Mouse (Mus musculus): Measurements from ENCODE around the gene Nfia. TPM values are rescaled to one million over a fixed set of nuclear protein-coding genes. Genes with fewer than 3 reads are reported as not detected.

Nfia gene
- polyA plus RNA-seq, 1 experiment from 2014 or later: 54.3 TPM

DNA sequence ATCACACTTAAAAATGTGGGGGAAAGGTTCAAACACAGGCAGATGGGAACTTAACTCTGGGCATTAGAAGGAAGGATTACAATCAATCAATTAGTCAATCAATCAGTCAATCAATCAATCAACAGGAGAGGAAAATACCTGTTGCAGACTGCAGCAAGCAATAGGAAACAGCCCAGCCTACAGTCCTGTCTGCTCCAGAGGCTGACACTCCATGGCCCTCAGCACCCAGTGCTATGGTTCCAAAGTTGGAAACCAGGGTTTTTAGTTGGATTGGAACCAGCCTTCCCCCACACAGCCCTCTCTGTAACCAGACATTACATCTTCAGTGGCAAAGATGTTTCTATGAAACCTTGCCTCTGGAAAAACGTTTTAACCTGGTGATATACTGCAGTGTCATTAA is 19.0 kb upstream of the Nfia start:
- no peak overlapping the region for H3K4me2 ChIP-seq (ENCODE audit: low read length)
- H3K9ac ChIP-seq (ENCODE audit: low read length): no peak overlapping the region
- WGBS: 16% methylated on average over 1 of the region's 1 CpGs
- no peak overlapping the region for H3K27ac ChIP-seq (replicated peaks in 1 of 2; ENCODE audit: control insufficient read depth in 1 of 2, insufficient read depth in 1 of 2, low read depth in 2 of 2, low read length in 2 of 2)
- no peaks in the 10 kb centered on the region for H3K9me3 ChIP-seq (ENCODE audit: control insufficient read depth, low read length)
- H3K27me3 ChIP-seq (ENCODE audit: control insufficient read depth, insufficient read depth, low read length): no peaks in the 10 kb centered on the region
- H3K4me3 ChIP-seq (ENCODE audit: control insufficient read depth in 1 of 2, insufficient read depth in 1 of 2, low read depth in 1 of 2, low read length in 2 of 2): no peak overlapping the region
- no peak for ATAC-seq (ENCODE audit: insufficient number of reproducible peaks, insufficient read depth, low FRiP score, low read depth)
- peaks cover 15 to 31% of the 10 kb centered on the region in 2 experiments for H3K4me1 ChIP-seq (ENCODE audit: control insufficient read depth in 2 of 2, insufficient read depth in 2 of 2, low read length in 2 of 2)
- H3K36me3 ChIP-seq (ENCODE audit: control insufficient read depth, insufficient read depth, low read length): no peaks in the 10 kb centered on the region

DNA sequence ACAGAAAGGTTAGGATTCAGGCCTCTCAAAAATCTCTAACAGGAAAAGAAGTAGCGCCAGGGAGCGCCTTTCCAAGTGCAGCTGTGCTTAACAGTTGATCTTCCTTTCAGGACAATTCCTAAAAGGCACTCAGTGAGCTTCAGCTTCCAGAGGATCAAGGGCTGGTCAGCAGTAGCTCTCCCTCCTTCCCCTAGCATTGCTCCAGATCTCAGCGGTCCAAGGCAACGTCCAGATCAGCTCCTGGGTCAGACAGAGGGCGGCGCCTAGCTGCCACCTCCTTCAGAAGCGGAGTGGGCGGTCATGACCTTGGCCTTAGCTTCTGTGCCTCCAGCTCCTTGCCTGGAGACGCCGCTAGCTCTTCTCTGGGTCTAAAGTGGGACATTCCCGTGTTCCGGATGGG is 18.3 kb upstream of the Nfia start:
- Histone ChIP-seq H3K9ac (ENCODE audit: low read length) (peak overlapping the region; percentile 42), H3K4me3 (ENCODE audit: control insufficient read depth in 1 of 2, insufficient read depth in 1 of 2, low read depth in 1 of 2, low read length in 2 of 2) (no peak overlapping the region; a peak in 1 of 4 replicates), H3K4me2 (ENCODE audit: low read length) (peak overlapping the region; percentile 48), H3K9me3 (ENCODE audit: control insufficient read depth, low read length) (no peaks in the 10 kb centered on the region), H3K27ac (replicated peaks in 1 of 2; ENCODE audit: control insufficient read depth in 1 of 2, insufficient read depth in 1 of 2, low read depth in 2 of 2, low read length in 2 of 2) (peak overlapping the region; percentile 55 to 66), H3K36me3 (ENCODE audit: control insufficient read depth, insufficient read depth, low read length) (no peaks in the 10 kb centered on the region), H3K4me1 (ENCODE audit: control insufficient read depth in 2 of 2, insufficient read depth in 2 of 2, low read length in 2 of 2) (peaks cover 15 to 35% of the 10 kb centered on the region in 2 experiments), H3K27me3 (ENCODE audit: control insufficient read depth, insufficient read depth, low read length) (no peaks in the 10 kb centered on the region)
- ATAC-seq (ENCODE audit: insufficient number of reproducible peaks, insufficient read depth, low FRiP score, low read depth): no peak
- 9% methylated on average over 12 of the region's 12 CpGs for WGBS

DNA sequence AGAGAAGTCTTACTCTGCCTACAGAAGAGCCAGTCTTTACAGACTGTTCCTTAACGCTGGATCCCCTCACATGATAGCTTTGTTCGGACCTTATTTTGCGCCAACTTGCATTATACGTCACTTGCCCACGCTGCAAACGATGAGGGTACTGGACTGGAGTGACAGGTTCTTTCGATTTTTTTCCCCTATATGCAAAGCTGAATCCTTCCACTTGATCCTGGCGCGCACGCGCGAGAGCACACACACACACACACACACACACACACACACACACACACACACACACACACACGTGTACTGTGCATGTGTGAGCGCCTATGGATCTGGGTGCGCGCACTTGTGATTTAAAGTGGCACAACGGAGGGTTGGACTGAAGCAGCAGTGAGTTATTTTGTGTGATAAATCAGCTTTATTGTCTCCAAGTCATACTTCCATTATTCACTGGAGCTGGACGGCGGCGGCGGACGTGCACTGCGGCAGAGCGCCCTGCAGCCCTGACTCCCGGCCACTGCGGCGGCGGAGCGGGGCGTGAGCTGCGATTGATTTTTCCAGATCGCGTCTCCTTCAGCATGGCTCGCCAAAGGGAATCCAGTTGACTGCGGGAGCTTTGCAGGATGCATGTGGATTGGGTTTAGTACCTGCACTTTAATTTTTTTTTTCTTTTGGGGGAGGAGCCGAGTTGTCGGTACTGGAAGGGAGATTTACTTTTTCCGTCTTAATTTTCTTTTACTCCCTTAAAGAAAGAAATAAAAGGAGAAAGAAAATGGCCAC is 15.1 kb upstream of the Nfia start:
- peak overlapping the region; percentile 85 for H3K4me2 ChIP-seq (ENCODE audit: low read length)
- peak overlapping the region; percentile 54 to 63 for H3K4me3 ChIP-seq (ENCODE audit: control insufficient read depth in 1 of 2, insufficient read depth in 1 of 2, low read depth in 1 of 2, low read length in 2 of 2)
- peaks cover 13 to 30% of the 10 kb centered on the region in 2 experiments for H3K4me1 ChIP-seq (ENCODE audit: control insufficient read depth in 2 of 2, insufficient read depth in 2 of 2, low read length in 2 of 2)
- no peaks in the 10 kb centered on the region for H3K9me3 ChIP-seq (ENCODE audit: control insufficient read depth, low read length)
- H3K36me3 ChIP-seq (ENCODE audit: control insufficient read depth, insufficient read depth, low read length): no peaks in the 10 kb centered on the region
- WGBS: under 1% methylated on average over 38 of the region's 38 CpGs
- peak; percentile 56 for ATAC-seq (ENCODE audit: insufficient number of reproducible peaks, insufficient read depth, low FRiP score, low read depth)
- H3K27me3 ChIP-seq (ENCODE audit: control insufficient read depth, insufficient read depth, low read length): no peaks in the 10 kb centered on the region
- H3K9ac ChIP-seq (ENCODE audit: low read length): peak overlapping the region; percentile 89
- H3K27ac ChIP-seq (replicated peaks in 1 of 2; ENCODE audit: control insufficient read depth in 1 of 2, insufficient read depth in 1 of 2, low read depth in 2 of 2, low read length in 2 of 2): peak overlapping the region; percentile 82

DNA sequence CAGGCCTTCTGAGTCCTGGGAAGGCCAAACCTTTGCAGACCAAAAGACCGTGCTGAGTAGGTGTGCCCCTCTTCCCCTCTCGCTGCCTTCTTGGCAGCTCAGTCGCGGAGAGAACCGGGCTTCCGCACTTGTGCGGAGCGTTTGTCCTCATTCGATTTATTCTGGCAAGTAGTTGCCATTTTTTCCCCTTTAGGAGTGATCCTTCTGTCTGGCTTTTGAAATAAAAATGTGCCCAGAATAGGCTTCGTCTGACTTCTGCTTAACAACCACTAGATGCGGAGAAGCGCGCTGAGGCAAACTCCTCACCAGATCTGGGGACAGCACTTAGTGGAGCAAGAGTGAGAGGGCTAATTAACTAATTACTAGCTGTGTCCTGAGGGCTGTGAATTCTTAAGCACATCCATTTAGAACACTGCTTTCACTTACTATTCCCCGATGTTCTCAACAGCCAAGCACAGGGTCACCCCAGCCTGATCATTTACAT is 14.5 kb upstream of the Nfia start:
- Histone ChIP-seq H3K27me3 (ENCODE audit: control insufficient read depth, insufficient read depth, low read length) (no peaks in the 10 kb centered on the region), H3K4me3 (ENCODE audit: control insufficient read depth in 1 of 2, insufficient read depth in 1 of 2, low read depth in 1 of 2, low read length in 2 of 2) (peak overlapping the region; percentile 54 to 63), H3K27ac (replicated peaks in 1 of 2; ENCODE audit: control insufficient read depth in 1 of 2, insufficient read depth in 1 of 2, low read depth in 2 of 2, low read length in 2 of 2) (peak overlapping the region; percentile 82), H3K4me1 (ENCODE audit: control insufficient read depth in 2 of 2, insufficient read depth in 2 of 2, low read length in 2 of 2) (peaks cover 10 to 24% of the 10 kb centered on the region in 2 experiments), H3K9me3 (ENCODE audit: control insufficient read depth, low read length) (no peaks in the 10 kb centered on the region), H3K4me2 (ENCODE audit: low read length) (peak overlapping the region; percentile 85), H3K9ac (ENCODE audit: low read length) (peak overlapping the region; percentile 89), H3K36me3 (ENCODE audit: control insufficient read depth, insufficient read depth, low read length) (no peaks in the 10 kb centered on the region)
- peak; percentile 52; the same call in 1 of the 2 replicates for ATAC-seq (ENCODE audit: insufficient number of reproducible peaks, insufficient read depth, low FRiP score, low read depth)
- 1% methylated on average over 14 of the region's 14 CpGs for WGBS

DNA sequence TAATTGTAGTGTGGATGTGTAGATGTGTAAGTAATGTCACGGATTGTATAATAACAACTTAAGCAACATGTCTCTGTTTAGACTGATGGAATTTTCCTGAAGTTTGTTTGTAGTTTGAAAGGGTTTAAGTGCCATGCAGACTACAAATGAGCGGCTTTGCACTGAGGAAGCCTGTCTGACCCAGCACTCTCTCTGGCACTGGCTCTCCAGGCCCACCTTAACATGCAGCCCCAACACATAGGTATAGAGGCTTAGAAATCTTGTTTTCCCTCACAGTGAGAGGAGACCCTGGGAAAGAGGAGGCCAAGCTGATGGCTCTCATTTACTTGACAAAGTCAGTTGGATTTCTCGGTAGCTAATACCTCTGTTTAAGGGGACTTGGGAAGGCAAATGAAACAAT is 13.9 kb upstream of the Nfia start:
- Histone ChIP-seq H3K9me3 (ENCODE audit: control insufficient read depth, low read length) (no peaks in the 10 kb centered on the region), H3K4me1 (ENCODE audit: control insufficient read depth in 2 of 2, insufficient read depth in 2 of 2, low read length in 2 of 2) (peaks cover 10 to 22% of the 10 kb centered on the region in 2 experiments), H3K9ac (ENCODE audit: low read length) (peak overlapping the region; percentile 89), H3K27me3 (ENCODE audit: control insufficient read depth, insufficient read depth, low read length) (no peaks in the 10 kb centered on the region), H3K27ac (replicated peaks in 1 of 2; ENCODE audit: control insufficient read depth in 1 of 2, insufficient read depth in 1 of 2, low read depth in 2 of 2, low read length in 2 of 2) (peak overlapping the region in 1 of 2 experiments; percentile 82; a peak in 2 of 4 replicates), H3K4me3 (ENCODE audit: control insufficient read depth in 1 of 2, insufficient read depth in 1 of 2, low read depth in 1 of 2, low read length in 2 of 2) (peak overlapping the region; percentile 54 to 63; a peak in 3 of 4 replicates), H3K36me3 (ENCODE audit: control insufficient read depth, insufficient read depth, low read length) (no peaks in the 10 kb centered on the region), H3K4me2 (ENCODE audit: low read length) (peak overlapping the region; percentile 85)
- ATAC-seq (ENCODE audit: insufficient number of reproducible peaks, insufficient read depth, low FRiP score, low read depth): no peak
- 62% methylated on average over 3 of the region's 3 CpGs for WGBS

DNA sequence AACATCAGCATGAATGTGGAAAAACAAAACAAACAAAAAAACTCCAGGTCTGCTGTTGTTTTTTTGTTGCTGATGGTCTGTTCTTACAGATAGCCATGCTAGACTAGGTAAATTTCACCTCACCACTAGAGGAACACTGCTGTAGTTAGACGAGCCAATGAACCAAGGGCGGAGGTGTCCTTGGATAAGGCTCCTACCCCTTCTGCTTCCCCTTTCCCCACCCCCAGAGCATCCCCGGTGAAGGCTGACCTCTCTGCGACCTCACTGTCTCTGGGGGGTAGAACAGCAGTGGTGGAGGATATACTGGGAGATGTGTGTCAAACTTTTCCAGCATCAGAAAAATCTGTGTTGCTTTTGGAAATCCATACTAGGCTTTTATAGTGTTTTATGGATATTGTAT is 7.9 kb upstream of the Nfia start:
- ATAC-seq (ENCODE audit: insufficient number of reproducible peaks, insufficient read depth, low FRiP score, low read depth): no peak
- no peak overlapping the region for H3K27ac ChIP-seq (replicated peaks in 1 of 2; ENCODE audit: control insufficient read depth in 1 of 2, insufficient read depth in 1 of 2, low read depth in 2 of 2, low read length in 2 of 2)
- H3K9ac ChIP-seq (ENCODE audit: low read length): no peak overlapping the region
- no peak overlapping the region for H3K4me3 ChIP-seq (ENCODE audit: control insufficient read depth in 1 of 2, insufficient read depth in 1 of 2, low read depth in 1 of 2, low read length in 2 of 2)
- whole genome bisulfite sequencing: 25% methylated on average over 4 of the region's 4 CpGs
- H3K9me3 ChIP-seq (ENCODE audit: control insufficient read depth, low read length): no peaks in the 10 kb centered on the region
- H3K27me3 ChIP-seq (ENCODE audit: control insufficient read depth, insufficient read depth, low read length): no peaks in the 10 kb centered on the region
- H3K36me3 ChIP-seq (ENCODE audit: control insufficient read depth, insufficient read depth, low read length): no peaks in the 10 kb centered on the region
- no peak overlapping the region for H3K4me2 ChIP-seq (ENCODE audit: low read length)
- peaks cover 0 to 3% of the 10 kb centered on the region in 2 experiments; a peak in 2 of 4 replicates for H3K4me1 ChIP-seq (ENCODE audit: control insufficient read depth in 2 of 2, insufficient read depth in 2 of 2, low read length in 2 of 2)

DNA sequence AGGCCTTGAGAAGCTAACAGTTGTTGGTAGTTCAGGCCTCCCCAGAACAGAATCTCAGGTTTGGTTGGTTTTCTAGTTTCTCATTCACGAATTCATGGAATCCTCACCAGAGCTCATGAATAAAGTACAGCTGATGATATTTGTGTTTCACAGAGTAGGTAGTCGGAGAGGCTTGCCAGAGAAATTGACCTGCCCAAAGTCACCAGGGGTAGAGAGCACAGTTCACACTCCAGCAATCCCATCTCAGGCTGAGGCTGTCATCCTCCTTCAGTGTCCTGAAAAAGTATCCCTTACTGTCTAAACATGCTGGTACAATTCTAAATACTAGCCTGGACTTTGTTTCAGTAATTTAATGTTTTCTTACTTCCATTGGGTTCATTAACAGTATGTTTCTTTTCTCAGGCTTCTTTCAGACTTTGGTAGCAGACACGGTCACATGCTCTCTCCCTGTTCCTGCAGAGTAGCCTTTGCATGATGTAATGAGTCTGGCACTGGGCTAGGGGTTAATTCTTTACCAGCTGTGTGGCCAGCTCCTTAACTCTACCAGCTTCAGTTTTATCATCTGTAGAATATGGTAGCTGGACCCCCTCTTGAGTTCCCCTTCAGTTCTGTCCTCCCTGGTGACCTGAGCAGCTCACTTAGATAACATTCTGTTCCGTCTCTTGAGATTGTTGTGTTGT is 7.1 kb upstream of the Nfia start:
- Histone ChIP-seq H3K4me2 (ENCODE audit: low read length) (no peak overlapping the region), H3K4me1 (ENCODE audit: control insufficient read depth in 2 of 2, insufficient read depth in 2 of 2, low read length in 2 of 2) (peaks cover 0 to 3% of the 10 kb centered on the region in 2 experiments; a peak in 2 of 4 replicates), H3K36me3 (ENCODE audit: control insufficient read depth, insufficient read depth, low read length) (no peaks in the 10 kb centered on the region), H3K9ac (ENCODE audit: low read length) (no peak overlapping the region), H3K4me3 (ENCODE audit: control insufficient read depth in 1 of 2, insufficient read depth in 1 of 2, low read depth in 1 of 2, low read length in 2 of 2) (no peak overlapping the region), H3K9me3 (ENCODE audit: control insufficient read depth, low read length) (no peaks in the 10 kb centered on the region), H3K27ac (replicated peaks in 1 of 2; ENCODE audit: control insufficient read depth in 1 of 2, insufficient read depth in 1 of 2, low read depth in 2 of 2, low read length in 2 of 2) (no peak overlapping the region), H3K27me3 (ENCODE audit: control insufficient read depth, insufficient read depth, low read length) (no peaks in the 10 kb centered on the region)
- WGBS: 61% methylated on average over 4 of the region's 4 CpGs
- ATAC-seq (ENCODE audit: insufficient number of reproducible peaks, insufficient read depth, low FRiP score, low read depth): no peak

All from heart, embryonic 14.5 days (tissue).